ENCODE assay signal across 7 mouse cellular contexts in the genomic region with DNA sequence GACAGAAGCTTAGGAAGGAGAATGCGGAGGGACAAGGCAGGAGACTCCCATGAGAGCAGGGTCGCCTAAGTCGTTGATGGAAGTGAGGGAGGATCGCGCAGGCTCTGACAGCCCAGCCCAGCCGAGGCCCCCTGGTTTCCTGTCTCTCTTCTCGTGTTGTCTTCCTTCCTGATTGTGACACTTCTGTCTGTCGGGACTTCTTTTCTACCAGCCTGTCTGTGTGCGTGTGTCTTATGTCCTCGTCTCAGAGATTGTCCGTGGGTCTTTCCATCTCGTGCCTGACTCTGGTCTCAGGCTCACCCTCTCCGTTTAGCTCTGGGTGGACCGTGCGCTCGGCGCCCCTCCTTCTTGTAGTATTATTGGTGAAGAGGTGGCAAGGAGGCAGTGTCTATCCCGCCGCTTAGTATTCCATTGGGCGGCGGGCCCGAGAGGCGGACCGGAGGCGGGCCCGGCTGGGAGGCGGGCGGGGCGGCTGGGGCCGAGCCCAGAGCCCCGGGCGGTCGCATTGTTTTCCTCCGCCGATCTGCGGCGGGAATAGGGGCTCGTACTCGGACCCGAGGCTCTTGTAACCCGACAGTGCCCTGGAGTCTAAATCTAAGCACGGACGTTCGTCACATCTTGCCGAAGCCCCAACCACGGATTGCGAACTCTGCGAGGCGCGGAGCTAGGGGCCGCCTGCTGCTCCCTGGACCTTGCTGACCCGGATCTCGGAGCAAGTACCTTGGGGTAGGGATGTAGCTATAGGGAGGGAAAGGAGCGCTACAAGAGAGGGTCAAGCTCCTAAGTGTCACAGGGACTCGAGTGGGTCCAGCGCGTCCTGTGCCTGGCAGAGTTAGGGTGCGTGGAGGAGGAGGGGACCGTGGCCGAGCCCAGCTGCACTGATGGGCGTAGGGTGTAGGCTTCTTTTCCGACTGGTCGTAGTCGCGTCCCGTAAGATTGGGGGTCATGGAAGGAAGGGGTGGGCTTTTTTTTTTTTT. TPM values are rescaled to one million over a fixed set of nuclear protein-coding genes. Genes with fewer than 3 reads are reported as not detected.
DNase-seq lines count a peak whose midpoint lies in the region; ATAC-seq and TF ChIP-seq lines count a peak whose summit lies in the region.

A gene (plus strand): TSS at position 471 of the 977 bp plus-strand sequence.

- ATAC-seq in embryonic facial prominence, embryonic 12.5 days (ENCODE audit: insufficient number of reproducible peaks, insufficient read depth, low FRiP score, low TSS enrichment) = peak; percentile 96
- ATAC-seq in limb, embryonic 13.5 days (ENCODE audit: low FRiP score, low read depth) = peak; percentile 94
- peak; percentile 98 for ATAC-seq in midbrain, embryonic 16.5 days

- peak within 1 kb of the TSS; percentile 77 for H3K4me2 ChIP-seq in embryonic facial prominence, embryonic 12.5 days (replicated peaks)
- peak within 1 kb of the TSS; percentile 86 for H3K4me2 ChIP-seq in limb, embryonic 13.5 days (replicated peaks)
- peak within 1 kb of the TSS; percentile 81 for H3K4me2 ChIP-seq in midbrain, embryonic 16.5 days (ENCODE audit: low read length)

- no peaks in the 10 kb centered on the region for H3K79me2 ChIP-seq in heart, adult 2 months (replicated peaks; ENCODE audit: control insufficient read depth, insufficient read depth, low read length)

- H3K4me1 ChIP-seq in embryonic facial prominence, embryonic 12.5 days = peaks cover 26% of the 10 kb centered on the region
- H3K4me1 ChIP-seq in heart, adult 2 months (ENCODE audit: control insufficient read depth, insufficient read depth, low read length) = peaks cover 5% of the 10 kb centered on the region
- peaks cover 34% of the 10 kb centered on the region for H3K4me1 ChIP-seq in limb, embryonic 13.5 days
- H3K4me1 ChIP-seq in midbrain, embryonic 16.5 days (ENCODE audit: control insufficient read depth, insufficient read depth, low read length) = peaks cover 28% of the 10 kb centered on the region

- peaks cover 14% of the 10 kb centered on the region for H3K36me3 ChIP-seq in embryonic facial prominence, embryonic 12.5 days
- no peaks in the 10 kb centered on the region for H3K36me3 ChIP-seq in heart, adult 2 months (ENCODE audit: control insufficient read depth, insufficient read depth, low read length)
- peaks cover 18% of the 10 kb centered on the region for H3K36me3 ChIP-seq in limb, embryonic 13.5 days
- H3K36me3 ChIP-seq in midbrain, embryonic 16.5 days (ENCODE audit: control insufficient read depth, insufficient read depth, low read length) = peaks cover 4% of the 10 kb centered on the region; the same call in 1 of the 2 replicates

- H3K9me3 ChIP-seq in embryonic facial prominence, embryonic 12.5 days = no peaks in the 10 kb centered on the region
- H3K9me3 ChIP-seq in limb, embryonic 13.5 days = no peaks in the 10 kb centered on the region
- no peaks in the 10 kb centered on the region for H3K9me3 ChIP-seq in midbrain, embryonic 16.5 days (replicated peaks; ENCODE audit: control insufficient read depth, low read length, poor library complexity, severe bottlenecking)

- TF ChIP-seq POLR2A in heart, adult 2 months (IDR thresholded peaks at IDR 0.05; ENCODE audit: insufficient read depth, low read depth, low read length) = peak; percentile 87

- no peaks in the 10 kb centered on the region; the same call in 1 of the 2 replicates for H3K27me3 ChIP-seq in embryonic facial prominence, embryonic 12.5 days
- no peaks in the 10 kb centered on the region for H3K27me3 ChIP-seq in heart, adult 2 months (ENCODE audit: control insufficient read depth, insufficient read depth, low read length)
- H3K27me3 ChIP-seq in limb, embryonic 13.5 days = no peaks in the 10 kb centered on the region
- H3K27me3 ChIP-seq in midbrain, embryonic 16.5 days (ENCODE audit: control insufficient read depth, insufficient read depth, low read depth, low read length) = no peaks in the 10 kb centered on the region

- WGBS in embryonic facial prominence, embryonic 12.5 days = 1% methylated on average over 66 of the region's 66 CpGs
- WGBS in heart, adult 2 months = under 1% methylated on average over 66 of the region's 66 CpGs
- under 1% methylated on average over 66 of the region's 66 CpGs for WGBS in limb, embryonic 13.5 days
- WGBS in midbrain, embryonic 16.5 days = under 1% methylated on average over 66 of the region's 66 CpGs

- TF ChIP-seq EP300 in heart, adult 2 months (IDR thresholded peaks at IDR 0.05; ENCODE audit: insufficient read depth, low read depth, low read length) = 0 out of 2 replicates have a peak, but pooled peaks have one; percentile 19

- H3K27ac ChIP-seq in embryonic facial prominence, embryonic 12.5 days = peak within 1 kb of the TSS; percentile 26
- H3K27ac ChIP-seq in heart, adult 2 months = peak within 1 kb of the TSS; percentile 52
- peak within 1 kb of the TSS; percentile 58; the same call in 1 of the 2 replicates for H3K27ac ChIP-seq in limb, embryonic 13.5 days
- peak within 1 kb of the TSS; percentile 88 for H3K27ac ChIP-seq in midbrain, embryonic 16.5 days (ENCODE audit: low read length)

- DNase-seq in adrenal gland, postnatal 25 days = peak; percentile 92
- peak; percentile 93 for DNase-seq in heart, adult 2 months
- peak; percentile 87 for DNase-seq in kidney, adult 8-10 months
- DNase-seq in spleen, postnatal 10 days (ENCODE audit: low spot score in 2 of 2) = peak; percentile 78 to 89

- H3K4me3 ChIP-seq in embryonic facial prominence, embryonic 12.5 days = peak within 1 kb of the TSS; percentile 81
- H3K4me3 ChIP-seq in heart, adult 2 months = peak within 1 kb of the TSS; percentile 89
- H3K4me3 ChIP-seq in limb, embryonic 13.5 days = peak within 1 kb of the TSS; percentile 92
- peak within 1 kb of the TSS; percentile 91 for H3K4me3 ChIP-seq in midbrain, embryonic 16.5 days (ENCODE audit: low read depth, low read length)

- intact Hi-C loops in heart, adult 2 months (cut with DNase I) = loop anchor here (2.0 kb wide), 2 partner anchors 17 to 53 kb away; a partner anchor contains a TSS

- H3K9ac ChIP-seq in embryonic facial prominence, embryonic 12.5 days = peak within 1 kb of the TSS; percentile 71
- H3K9ac ChIP-seq in heart, adult 2 months (ENCODE audit: low read depth, low read length) = peak within 1 kb of the TSS; percentile 73
- H3K9ac ChIP-seq in limb, embryonic 13.5 days = peak within 1 kb of the TSS; percentile 87
- peak within 1 kb of the TSS; percentile 75 for H3K9ac ChIP-seq in midbrain, embryonic 16.5 days (ENCODE audit: low read depth, low read length)

- no peak for TF ChIP-seq CTCF in heart, adult 2 months (IDR thresholded peaks at IDR 0.05)

RNA-seq across cellular contexts. Expression of the gene that starts here (rescaled TPM):
- total RNA-seq in adrenal gland, postnatal 25 days (2021) = 3.9 and 5.0 TPM in 2 replicates
- polyA plus RNA-seq in embryonic facial prominence, embryonic 12.5 days (2016; fragmentation: Nextera tagmentation; extraction: Ambion mirVana) = 24.2 and 26.4 TPM in 2 replicates
- 1 to 10 TPM; 3.8 to 3.9 TPM for total RNA-seq in heart, adult 2 months (2021)
- 16.9 and 21.1 TPM in 2 replicates for polyA plus RNA-seq in heart, adult 2 months (2012; rRNA removed)
- polyA plus RNA-seq in limb, embryonic 13.5 days (2015; fragmentation: Nextera tagmentation; extraction: Ambion mirVana) = 11.1 and 11.7 TPM in 2 replicates
- polyA plus RNA-seq in midbrain, embryonic 16.5 days (2015; fragmentation: Nextera tagmentation; extraction: Ambion mirVana) = 18.9 and 20.9 TPM in 2 replicates

Comparison
In these comparisons a context has a peak if more than half of its experiments do, and no peak if none do; other contexts are left out.
1. Peak in every context shown above with its lines: DNase-seq, ATAC-seq, H3K4me3 ChIP-seq and H3K27ac ChIP-seq.
2. H3K27ac ChIP-seq: peak in every context shown above with its lines; median percentile 88 in midbrain, embryonic 16.5 days; 58 in limb, embryonic 13.5 days; 52 in heart, adult 2 months; 26 in embryonic facial prominence, embryonic 12.5 days.